Mouse (Mus musculus): ENCODE measurements at regions not wholly inside any gene's neighbourhood (a gene's known extent, or its start where the extent isn't known, plus 50 kb on each side); places are given as distances from the start of the nearest gene placed in this dataset.
A peak's percentile ranks its signal among the peaks of the same experiment; 100 is the strongest.

GRCm38 (mm10) chr8:34274171-34274570 is 162.6 kb upstream of the Gm10131 start:
- intact Hi-C loops (cut with DNase I) = no loop called here
- DNase-seq = no peak

GRCm38 (mm10) chr8:34269848-34270247 is 158.3 kb upstream of the Gm10131 start:
- DNase-seq = no peak
- intact Hi-C loops (cut with DNase I) = no loop called here

- intact Hi-C loops (cut with DNase I) = no loop called here
- DNase-seq = no peak
Observed at GRCm38 (mm10) chr8:34268806-34269520, 157.4 kb upstream of the Gm10131 start.

- DNase-seq = no peak
- intact Hi-C loops (cut with DNase I) = loop anchor here (5.0 kb wide), 1 partner anchor 38 kb away; no protein-coding TSS in a partner anchor
Observed at GRCm38 (mm10) chr8:34254978-34255377, 143.4 kb upstream of the Gm10131 start.

- no peak for DNase-seq
- intact Hi-C loops (cut with DNase I) = no loop called here
Observed at GRCm38 (mm10) chr8:34251934-34252333, 140.4 kb upstream of the Gm10131 start.

- intact Hi-C loops (cut with DNase I) = no loop called here
- DNase-seq = no peak
Observed at GRCm38 (mm10) chr8:34239346-34239900, 127.9 kb upstream of the Gm10131 start.

GRCm38 (mm10) chr8:34233705-34234104 is 122.2 kb upstream of the Gm10131 start:
- intact Hi-C loops (cut with DNase I) = no loop called here
- DNase-seq = no peak

GRCm38 (mm10) chr8:34229477-34229876 is 117.9 kb upstream of the Gm10131 start:
- intact Hi-C loops (cut with DNase I) = no loop called here
- DNase-seq = peak in 1 of 2 experiments; percentile 15

- DNase-seq = no peak
- intact Hi-C loops (cut with DNase I) = no loop called here
Observed at GRCm38 (mm10) chr8:34225011-34225890, 113.7 kb upstream of the Gm10131 start.

- DNase-seq = no peak
- intact Hi-C loops (cut with DNase I) = no loop called here
Observed at GRCm38 (mm10) chr8:34222187-34222586, 110.7 kb upstream of the Gm10131 start.

Small RNA genes lying in the stretch of these regions (microRNA-seq; reads per million reads assigned to microRNA genes)
- gene Gm23177 = 0 reads per million in 2 experiments

Data from heart, postnatal 14 days (tissue).